Mouse (Mus musculus) forebrain, postnatal 0 days (tissue): ENCODE measurements around the gene D630023F18Rik. TPM values are rescaled to one million over a fixed set of nuclear protein-coding genes. Genes with fewer than 3 reads are reported as not detected.
A peak's percentile ranks its signal among the peaks of the same experiment; 100 is the strongest.

ENCODE experiments used
- ATAC-seq: fragments of 200-750 bp; cut with Nextera tagmentation; 2 replicates; pipeline ENCODE4 v1.8.0; 2017; ENCODE audit warnings: mild to moderate bottlenecking, moderate library complexity
- DNase-seq: peaks from one replicate; pipeline ENCODE4 v3.0.0-alpha.2; 2015
- H3K27ac ChIP-seq: fragments of 300-500 bp; sonication (generic); 2 replicates; pipeline ENCODE4 v1.5.1; 2014; ENCODE audit warnings: low read depth, mild to moderate bottlenecking, antibody characterized with exemption, low read length, moderate library complexity, mixed read lengths
- H3K27me3 ChIP-seq: fragments of 300-500 bp; sonication (generic); 2 replicates; pipeline ENCODE4 v1.6.1; 2014; ENCODE audit warnings: mild to moderate bottlenecking, low read length, mixed read lengths; ENCODE audit not compliant: insufficient read depth
- H3K36me3 ChIP-seq: fragments of 300-500 bp; sonication (generic); 2 replicates; pipeline ENCODE4 v1.6.1; 2014; ENCODE audit warnings: mild to moderate bottlenecking, moderate library complexity; ENCODE audit not compliant: insufficient read depth
- H3K4me1 ChIP-seq: fragments of 300-500 bp; sonication (generic); 2 replicates; pipeline ENCODE4 v1.6.1; 2014; ENCODE audit warnings: antibody characterized with exemption; ENCODE audit not compliant: insufficient read depth
- H3K4me2 ChIP-seq: fragments of 300-500 bp; sonication (generic); 2 replicates; pipeline ENCODE4 v1.6.1; 2014; ENCODE audit warnings: low read depth, mild to moderate bottlenecking, moderate library complexity
- H3K4me3 ChIP-seq: fragments of 300-500 bp; sonication (generic); 2 replicates; pipeline ENCODE4 v1.5.1; 2014; ENCODE audit warnings: low read depth, low read length, mixed read lengths
- H3K9ac ChIP-seq: fragments of 300-500 bp; sonication (generic); 2 replicates; pipeline ENCODE4 v1.6.1; 2014; ENCODE audit warnings: mild to moderate bottlenecking
- H3K9me3 ChIP-seq: fragments of 300-500 bp; sonication (generic); 2 replicates; pipeline ENCODE4 v1.6.1; 2016; ENCODE audit warnings: low read length
- CTCF ChIP-seq: sonication (generic); IDR thresholded peaks from 2 replicates; pipeline ENCODE4 v1.5.1; 2016; ENCODE audit warnings: antibody characterized with exemption, control low read depth, low read depth
- WGBS: fragments of 180-500 bp; shearing (Covaris S2); extraction: QIAGEN DNeasy Blood & Tissue Kit; methylation state at CpG from one replicate; pipeline ENCODE4 v1.1.7; 2014; 5-methylcytosine and 5-hydroxymethylcytosine counted together
- polyA plus RNA-seq: library from polyadenylated mRNA; unstranded; fragments of >200 nt; fragmentation: Nextera tagmentation; extraction: Ambion mirVana; gene quantifications from 2 replicates; pipeline ENCODE4 v1.2.1, GENCODE M21; 2015
- total RNA-seq: library from RNA; depleted of rRNA; stranded (reverse); fragments of >200 nt; gene quantifications from 2 replicates; pipeline ENCODE4 v1.2.3, GENCODE M21; 2014

The D630023F18Rik gene
- total and polyA plus RNA-seq, 2 experiments from 2014 or later, result 9.8 to 12.3 TPM

- Histone ChIP-seq H3K36me3 (no peaks in the 10 kb centered on the region), H3K4me1 (no peaks in the 10 kb centered on the region), H3K27me3 (no peaks in the 10 kb centered on the region), H3K4me2 (no peak overlapping the region; the same call in 1 of the 2 replicates), H3K9me3 (no peaks in the 10 kb centered on the region), H3K9ac (no peak overlapping the region), H3K27ac (no peak overlapping the region), H3K4me3 (no peak overlapping the region)
- ATAC-seq, result peak; percentile 84
- DNase-seq, result peak; percentile 90
- peak; percentile 90 for TF ChIP-seq CTCF
- 11% methylated on average over 8 of the region's 8 CpGs for WGBS
These were observed 10.8 kb downstream of the D630023F18Rik start for GRCm38 (mm10) chr1:65112031-65112806.

GRCm38 (mm10) chr1:65109756-65110435, 13.1 kb downstream of the D630023F18Rik start:
- ATAC-seq (no peak), DNase-seq (no peak)
- no peak for TF ChIP-seq CTCF
- no peak overlapping the region for H3K27ac ChIP-seq
- no peak overlapping the region for H3K9ac ChIP-seq
- 85% methylated on average over 25 of the region's 25 CpGs for WGBS
- H3K27me3 ChIP-seq, result no peaks in the 10 kb centered on the region
- H3K36me3 ChIP-seq, result no peaks in the 10 kb centered on the region
- no peak overlapping the region for H3K4me3 ChIP-seq
- H3K4me2 ChIP-seq, result no peak overlapping the region
- no peaks in the 10 kb centered on the region for H3K9me3 ChIP-seq
- H3K4me1 ChIP-seq, result no peaks in the 10 kb centered on the region

DNA sequence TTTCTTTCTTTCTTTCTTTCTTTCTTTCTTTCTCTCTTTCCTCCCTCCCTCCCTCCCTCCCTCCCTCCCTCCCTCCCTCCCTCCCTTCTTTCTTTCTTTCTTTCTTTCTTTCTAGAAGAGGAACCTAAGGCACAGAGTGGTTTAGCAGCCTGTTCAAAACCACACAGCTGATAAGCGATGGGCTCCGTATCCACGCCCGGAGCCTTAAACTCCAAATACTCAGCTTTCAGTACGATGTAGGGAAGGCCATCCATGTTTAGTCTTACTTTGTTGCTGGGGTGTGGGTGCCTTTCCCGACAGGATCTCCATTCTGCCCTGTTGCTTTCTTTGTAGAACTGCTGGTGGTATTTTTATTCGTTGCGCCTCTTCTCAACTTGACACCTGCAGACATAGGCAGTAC, 13.8 kb downstream of the D630023F18Rik start:
- Histone ChIP-seq H3K4me2 (no peak overlapping the region), H3K9ac (no peak overlapping the region), H3K36me3 (no peaks in the 10 kb centered on the region), H3K27ac (no peak overlapping the region), H3K27me3 (no peaks in the 10 kb centered on the region), H3K4me1 (no peaks in the 10 kb centered on the region), H3K9me3 (no peaks in the 10 kb centered on the region), H3K4me3 (no peak overlapping the region)
- no peak for TF ChIP-seq CTCF
- DNase-seq (no peak), ATAC-seq (no peak)
- WGBS, result 91% methylated on average over 8 of the region's 8 CpGs

- Histone ChIP-seq H3K4me3 (no peak overlapping the region), H3K27ac (no peak overlapping the region), H3K27me3 (no peaks in the 10 kb centered on the region), H3K9ac (no peak overlapping the region), H3K4me2 (no peak overlapping the region), H3K4me1 (no peaks in the 10 kb centered on the region), H3K36me3 (no peaks in the 10 kb centered on the region), H3K9me3 (no peaks in the 10 kb centered on the region)
- ATAC-seq (no peak), DNase-seq (no peak)
- WGBS, result 90% methylated on average over 10 of the region's 10 CpGs
- no peak for TF ChIP-seq CTCF
These were observed 15.2 kb downstream of the D630023F18Rik start for GRCm38 (mm10) chr1:65107654-65108279.

GRCm38 (mm10) chr1:65103273-65103672, 19.7 kb downstream of the D630023F18Rik start, which contains the start of gene Cryga:
Gene Cryga (minus strand): TSS chr1:65103373.
- no peak for TF ChIP-seq CTCF
- no peak for ATAC-seq
- Histone ChIP-seq H3K4me3 (no peak within 1 kb of the TSS), H3K9me3 (no peaks in the 10 kb centered on the region), H3K27me3 (no peaks in the 10 kb centered on the region), H3K27ac (no peak within 1 kb of the TSS), H3K36me3 (no peaks in the 10 kb centered on the region), H3K4me2 (no peak within 1 kb of the TSS), H3K9ac (no peak within 1 kb of the TSS), H3K4me1 (no peaks in the 10 kb centered on the region)
- no peak for DNase-seq
- WGBS, result 87% methylated on average over 11 of the region's 11 CpGs

GRCm38 (mm10) chr1:65096953-65097352, 26.1 kb downstream of the D630023F18Rik start:
- no peak overlapping the region for H3K4me3 ChIP-seq
- no peak overlapping the region for H3K27ac ChIP-seq
- ATAC-seq, result no peak
- H3K4me1 ChIP-seq, result no peaks in the 10 kb centered on the region
- no peak overlapping the region for H3K4me2 ChIP-seq
- WGBS, result 90% methylated on average over 3 of the region's 3 CpGs
- H3K9me3 ChIP-seq, result no peaks in the 10 kb centered on the region
- no peak overlapping the region for H3K9ac ChIP-seq
- no peak for DNase-seq
- H3K36me3 ChIP-seq, result no peaks in the 10 kb centered on the region
- H3K27me3 ChIP-seq, result no peaks in the 10 kb centered on the region
- no peak for TF ChIP-seq CTCF

DNA sequence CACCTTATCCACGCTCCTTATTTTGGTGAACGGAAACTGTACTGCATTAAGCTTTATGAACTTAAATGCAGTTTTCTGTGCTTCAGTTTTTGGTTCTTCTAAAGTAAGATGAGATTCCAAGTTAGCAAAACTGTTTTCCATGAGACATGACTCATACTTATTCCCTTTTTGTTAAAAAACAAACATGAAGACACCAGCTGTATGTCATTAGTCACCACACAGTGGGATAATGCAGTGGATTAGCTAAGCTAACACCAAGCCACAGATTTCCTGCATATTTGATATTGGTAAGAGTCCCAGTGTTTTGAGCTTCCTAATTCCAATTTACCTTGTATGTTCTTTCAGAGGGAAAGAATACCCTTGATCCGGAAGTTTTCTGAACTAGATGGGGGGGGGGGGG, 31.4 kb downstream of the D630023F18Rik start:
- H3K9me3 ChIP-seq, result no peaks in the 10 kb centered on the region
- TF ChIP-seq CTCF, result no peak
- no peak for ATAC-seq
- no peak overlapping the region for H3K4me2 ChIP-seq
- no peak overlapping the region for H3K4me3 ChIP-seq
- no peaks in the 10 kb centered on the region for H3K4me1 ChIP-seq
- no peaks in the 10 kb centered on the region for H3K27me3 ChIP-seq
- H3K9ac ChIP-seq, result no peak overlapping the region
- 89% methylated on average over 3 of the region's 3 CpGs for WGBS
- H3K36me3 ChIP-seq, result no peaks in the 10 kb centered on the region
- DNase-seq, result no peak
- H3K27ac ChIP-seq, result no peak overlapping the region
